Mouse (Mus musculus): ENCODE measurements at regions not wholly inside any gene's neighbourhood (a gene's known extent, or its start where the extent isn't known, plus 50 kb on each side); places are given as distances from the start of the nearest gene placed in this dataset.

DNA sequence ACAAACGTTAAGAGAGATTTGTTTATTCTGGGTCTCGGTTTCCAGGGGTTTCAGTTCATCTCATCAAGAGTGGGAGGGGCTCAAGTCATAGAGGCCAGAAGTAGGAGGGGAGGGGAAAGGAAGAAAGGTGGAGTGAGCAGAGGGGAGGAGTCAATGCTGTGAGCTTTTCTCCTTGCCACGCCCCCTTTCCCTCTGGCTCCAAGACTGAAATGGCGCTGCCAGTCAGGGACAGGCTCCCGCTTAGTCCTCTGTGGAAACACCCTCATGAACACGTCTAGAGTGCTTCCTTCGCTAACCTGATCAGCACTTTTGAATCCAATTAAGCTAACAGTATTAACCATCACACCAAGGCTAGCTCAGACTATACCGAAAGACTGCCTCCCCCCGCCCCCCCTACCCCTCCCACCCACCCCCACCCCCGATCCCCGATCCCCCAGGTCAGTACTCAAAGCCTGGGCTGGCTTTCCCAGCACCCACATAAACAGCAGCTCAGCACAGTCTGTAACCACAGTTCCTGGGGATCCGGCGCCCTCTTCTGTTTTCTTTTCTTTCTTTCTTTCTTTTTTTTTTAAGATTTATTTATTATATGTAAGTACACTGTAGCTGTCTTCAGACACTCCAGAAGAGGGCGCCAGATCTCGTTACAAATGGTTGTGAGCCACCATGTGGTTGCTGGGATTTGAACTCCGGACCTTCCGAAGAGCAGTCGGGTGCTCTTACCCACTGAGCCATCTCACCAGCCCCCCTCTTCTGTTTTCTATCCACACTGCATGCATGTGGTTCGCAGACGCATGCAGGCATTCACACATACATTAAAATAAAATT is 76.5 kb upstream of the Sec14l1 start:
- TF ChIP-seq EP300 (optimal IDR thresholded peaks at IDR 0.05) (no peak), CTCF (IDR thresholded peaks at IDR 0.05; ENCODE audit: low read depth) (peak; percentile 48)

Measured in stomach, postnatal 0 days (tissue).